Comparison of ENCODE assay signal across 10 mouse cellular contexts in genomic region chr6:54770766-54771165, GRCm38 (mm10).
"Had no signal": no experiment of that assay in that cellular context is flagged by ENCODE, and none has a peak within 500 bp of the region (broad histone marks: within the 10 kb centered on the region; RNA-seq: fewer than 3 reads in every experiment).

No protein-coding gene starts in this region.

- H3K4me2 ChIP-seq: limb, embryonic 13.5 days; midbrain, embryonic 12.5 days; neural tube, embryonic 15.5 days had no signal

- DNase-seq: kidney, adult 18-20 months; right cerebral cortex, adult 18-20 months; right cerebral cortex, postnatal 25 days; thymus, adult 18-20 months; thymus, postnatal 25 days had no signal

- H3K4me3 ChIP-seq: limb, embryonic 13.5 days; midbrain, embryonic 12.5 days; neural tube, embryonic 15.5 days had no signal

- H3K9ac ChIP-seq: limb, embryonic 13.5 days; liver, embryonic 14.5 days; midbrain, embryonic 12.5 days; neural tube, embryonic 15.5 days had no signal

- H3K36me3 ChIP-seq: limb, embryonic 13.5 days; midbrain, embryonic 12.5 days; neural tube, embryonic 15.5 days had no signal

- H3K27me3 ChIP-seq: limb, embryonic 13.5 days; midbrain, embryonic 12.5 days; neural tube, embryonic 15.5 days had no signal

- H3K4me1 ChIP-seq: limb, embryonic 13.5 days; midbrain, embryonic 12.5 days had no signal

- H3K9me3 ChIP-seq: limb, embryonic 13.5 days; midbrain, embryonic 12.5 days; neural tube, embryonic 15.5 days had no signal

- ATAC-seq: midbrain, embryonic 16.5 days had no signal

- H3K27ac ChIP-seq: limb, embryonic 13.5 days; liver, embryonic 14.5 days; midbrain, embryonic 12.5 days; neural tube, embryonic 15.5 days had no signal
